Mouse (Mus musculus) right cerebral cortex, postnatal 36 days (tissue): ENCODE data around the gene Cpsf3.

Experiments
- DNase-seq, 2 experiments: peaks; one replicate each; pipeline ENCODE4 v3.0.0; 2022; ENCODE audit warnings: low spot score in 2 of 2, mixed read lengths in 1 of 2

Gene Cpsf3

GRCm38 (mm10) chr12:21284761-21285441 lies at the start of gene Cpsf3:
Gene Cpsf3 (plus strand): TSS chr12:21285391.
- no peak for DNase-seq

DNA sequence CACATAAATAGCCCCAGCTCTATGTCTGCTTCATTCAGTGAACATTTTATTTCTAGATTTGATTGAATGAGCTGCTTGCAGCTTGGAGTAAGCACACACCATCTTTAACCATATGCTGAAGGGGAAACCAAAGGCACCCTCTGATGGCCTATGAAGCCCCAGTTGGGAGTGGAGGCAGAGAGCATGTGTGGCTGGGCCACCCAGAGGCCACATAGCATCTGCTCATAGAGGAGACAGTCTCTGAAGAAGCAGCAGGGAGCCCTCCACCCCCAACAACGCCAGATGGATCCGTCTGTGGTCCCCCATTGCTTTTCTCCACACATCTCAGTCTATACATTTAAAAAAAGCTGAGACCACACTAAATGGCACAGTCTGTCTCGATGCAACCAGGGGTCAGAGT lies 43.2 kb upstream of the Cpsf3 start:
- no peak for DNase-seq

GRCm38 (mm10) chr12:21244375-21244960 lies 40.7 kb upstream of the Cpsf3 start:
- no peak for DNase-seq

DNA sequence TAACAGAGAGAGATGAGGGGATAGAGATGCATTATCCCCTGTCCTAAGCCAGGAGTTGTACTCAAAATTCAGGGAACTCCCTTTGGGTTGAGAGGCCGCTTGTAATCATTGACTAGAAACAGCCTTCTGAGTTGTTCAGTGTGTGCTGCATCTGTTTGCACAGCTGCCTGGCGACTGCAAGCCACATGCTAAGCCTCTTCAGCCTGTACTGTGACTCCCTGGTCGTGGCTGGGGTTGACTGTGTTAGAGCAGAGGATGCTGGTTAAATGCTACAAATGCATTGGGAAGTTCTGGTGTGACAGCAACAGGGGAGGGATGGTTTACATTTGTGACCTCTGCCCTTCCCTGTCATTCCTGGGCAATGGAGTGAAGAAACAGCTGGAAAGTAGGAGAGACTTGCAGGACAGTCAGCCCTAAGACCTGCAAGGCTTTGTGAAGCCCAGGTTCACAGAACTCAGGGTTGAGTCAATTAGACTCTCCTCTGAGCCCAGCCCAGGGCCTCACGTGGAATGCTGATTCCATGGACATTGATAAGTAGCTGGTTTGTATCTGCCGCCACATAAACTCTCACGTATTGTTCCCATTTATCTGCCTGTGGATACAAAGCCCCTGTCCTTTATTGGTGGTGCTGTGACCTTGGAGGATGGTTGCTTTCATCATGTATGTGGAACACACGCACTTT lies 37.3 kb upstream of the Cpsf3 start:
- DNase-seq = no peak

- DNase-seq = no peak
Observed at GRCm38 (mm10) chr12:21260494-21261256, 24.5 kb upstream of the Cpsf3 start.

- no peak for DNase-seq
Observed at GRCm38 (mm10) chr12:21261521-21261920, 23.7 kb upstream of the Cpsf3 start.

GRCm38 (mm10) chr12:21263256-21263655 lies 21.9 kb upstream of the Cpsf3 start:
- no peak for DNase-seq

DNA sequence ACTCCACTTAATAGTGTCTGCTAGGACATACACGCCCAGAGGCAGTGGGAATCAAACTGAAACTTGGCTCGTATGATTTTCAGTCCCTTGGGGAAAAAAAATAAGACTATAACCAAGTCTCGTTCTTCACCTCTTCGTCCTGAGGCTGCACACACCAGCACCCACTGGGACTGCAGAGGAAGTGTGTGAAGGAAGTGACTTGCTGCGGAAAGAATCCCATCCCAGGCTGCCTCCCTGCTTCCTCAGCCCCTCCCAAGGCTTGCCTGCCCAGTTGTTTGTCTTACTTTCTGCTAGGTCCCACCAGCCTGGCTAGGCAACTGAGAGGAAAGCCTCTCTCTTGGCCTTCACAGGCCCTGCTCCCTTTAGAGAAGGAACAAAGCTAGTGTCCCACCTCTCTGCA lies 20.9 kb upstream of the Cpsf3 start:
- no peak for DNase-seq

- no peak for DNase-seq
Observed at GRCm38 (mm10) chr12:21264970-21265369, 20.2 kb upstream of the Cpsf3 start.

DNA sequence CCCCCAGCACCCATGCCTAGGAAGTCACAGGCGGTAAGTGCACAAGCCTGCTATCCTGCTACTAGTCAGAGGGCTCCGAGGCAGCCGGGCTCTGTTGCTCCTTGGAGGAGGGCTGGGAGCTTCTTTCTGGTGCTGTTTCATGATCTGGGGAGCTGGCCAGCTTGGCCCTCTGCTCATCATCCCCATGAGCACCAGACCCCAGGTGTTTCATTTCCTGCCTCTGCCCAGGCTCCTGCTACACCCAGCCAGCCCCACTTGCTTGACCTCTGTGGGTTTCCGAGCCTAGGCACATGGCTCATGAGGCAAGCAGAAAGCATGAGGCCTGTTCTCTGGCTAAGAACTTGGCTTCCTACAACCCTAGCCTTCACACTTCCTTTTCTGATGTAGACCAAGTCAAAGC lies 19.7 kb upstream of the Cpsf3 start:
- no peak for DNase-seq

GRCm38 (mm10) chr12:21265946-21266783 lies 19.0 kb upstream of the Cpsf3 start:
- DNase-seq = peak; percentile 61 to 66

DNA sequence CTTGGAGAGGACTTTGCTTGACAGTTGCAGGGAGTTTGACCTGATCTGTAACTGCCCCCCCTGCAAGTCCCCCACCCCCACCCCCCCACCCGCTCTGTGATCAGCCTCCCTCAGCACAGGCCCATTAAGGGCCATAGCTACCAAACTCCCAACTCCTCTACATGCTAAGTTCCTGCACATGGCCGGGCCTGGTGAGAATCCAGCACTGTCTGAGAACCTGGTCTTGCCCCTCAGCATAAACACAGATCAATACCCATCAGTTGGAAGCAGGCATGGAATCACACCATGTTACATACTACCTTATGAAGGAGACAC lies 18.4 kb upstream of the Cpsf3 start:
- no peak for DNase-seq

GRCm38 (mm10) chr12:21268083-21268616 lies 17.0 kb upstream of the Cpsf3 start:
- no peak for DNase-seq

GRCm38 (mm10) chr12:21274446-21274845 lies 10.7 kb upstream of the Cpsf3 start:
- no peak for DNase-seq

GRCm38 (mm10) chr12:21277352-21277864 lies 7.8 kb upstream of the Cpsf3 start:
- DNase-seq = no peak

GRCm38 (mm10) chr12:21285508-21286242 lies 484 bp downstream of the Cpsf3 start:
- no peak for DNase-seq

- peak; percentile 98 for DNase-seq
Observed at GRCm38 (mm10) chr12:21286243-21286622, 1.0 kb downstream of the Cpsf3 start, which contains the start of gene Itgb1bp1. Gene Itgb1bp1 (minus strand): TSS chr12:21286284.

GRCm38 (mm10) chr12:21286712-21287650 lies 1.8 kb downstream of the Cpsf3 start:
- DNase-seq = no peak

DNA sequence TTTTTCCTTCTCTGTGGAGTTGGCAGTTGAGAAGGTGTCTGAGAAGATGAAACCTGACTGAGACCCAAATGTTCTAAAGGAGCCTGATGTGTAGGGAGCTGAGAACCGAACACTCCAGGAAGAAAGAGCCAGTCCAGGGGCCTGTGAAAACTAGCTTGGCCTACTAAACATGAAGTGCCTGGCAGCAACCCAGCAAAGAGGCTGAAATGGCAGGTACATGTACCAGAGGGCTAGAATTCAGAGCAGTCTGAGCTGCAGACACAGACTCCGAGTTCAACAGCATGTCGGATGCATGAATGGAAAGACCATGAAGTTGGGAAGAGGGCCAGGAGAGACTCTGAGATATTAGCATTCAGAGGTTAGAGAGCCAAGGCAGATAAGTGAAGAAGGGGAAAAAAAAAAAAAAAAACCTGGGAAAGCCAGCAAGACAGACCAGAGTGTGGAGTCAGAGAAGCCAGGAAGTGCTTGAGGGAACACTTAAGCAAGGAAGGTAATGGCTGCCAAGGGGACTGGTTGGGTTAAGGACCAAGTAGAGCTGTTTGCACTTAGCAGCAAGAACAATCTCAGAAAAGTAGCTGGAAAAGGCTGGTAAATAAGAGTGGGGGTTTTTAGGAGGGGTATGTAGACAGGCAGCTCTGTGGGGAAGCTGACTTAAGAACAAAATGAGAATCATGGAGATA lies 3.7 kb downstream of the Cpsf3 start:
- no peak for DNase-seq
